Mouse (Mus musculus): ENCODE data around the gene Tor1aip2. TPM values are rescaled to one million over a fixed set of nuclear protein-coding genes. Genes with fewer than 3 reads are reported as not detected.
A peak's percentile ranks its signal among the peaks of the same experiment; 100 is the strongest.
"Not testable (repeated sequence)": the region's sequence is repeated elsewhere in the genome, so short reads cannot be mapped to it uniquely, and the experiment has no call there.

The Tor1aip2 gene
- polyA plus RNA-seq, 1 experiment = 5.2 TPM

DNA sequence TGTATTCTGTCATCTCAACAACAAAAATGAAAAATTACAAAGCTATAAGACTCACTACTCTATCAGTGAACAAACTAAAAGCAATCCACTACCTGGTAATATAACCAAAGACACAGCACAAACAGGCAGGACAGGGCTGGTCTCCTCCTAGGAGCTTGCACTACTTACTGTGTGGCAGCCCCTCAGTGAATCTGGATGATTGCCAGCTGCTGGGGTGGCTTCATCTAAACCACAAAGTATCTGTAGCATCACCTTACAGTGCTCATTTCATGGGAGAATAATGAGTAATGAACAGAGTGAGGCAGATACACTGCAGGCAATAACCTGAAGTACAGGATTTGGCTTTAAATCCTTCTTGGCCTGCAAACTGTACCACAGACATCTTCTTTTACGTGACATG lies 15.4 kb upstream of the Tor1aip2 start:
- Histone ChIP-seq H3K27me3 (replicated peaks) (no peaks in the 10 kb centered on the region), H3K36me3 (replicated peaks; ENCODE audit: low read length) (peaks cover 94% of the 10 kb centered on the region), H3K4me3 (replicated peaks) (no peak overlapping the region), H3K9me3 (no peaks in the 10 kb centered on the region), H3K4me1 (no peaks in the 10 kb centered on the region)
- TF ChIP-seq FLI1 (IDR thresholded peaks at IDR 0.05; ENCODE audit: low read length) (no peak), GATA1 (IDR thresholded peaks at IDR 0.05; ENCODE audit: borderline replicate concordance, low read length) (no peak)

DNA sequence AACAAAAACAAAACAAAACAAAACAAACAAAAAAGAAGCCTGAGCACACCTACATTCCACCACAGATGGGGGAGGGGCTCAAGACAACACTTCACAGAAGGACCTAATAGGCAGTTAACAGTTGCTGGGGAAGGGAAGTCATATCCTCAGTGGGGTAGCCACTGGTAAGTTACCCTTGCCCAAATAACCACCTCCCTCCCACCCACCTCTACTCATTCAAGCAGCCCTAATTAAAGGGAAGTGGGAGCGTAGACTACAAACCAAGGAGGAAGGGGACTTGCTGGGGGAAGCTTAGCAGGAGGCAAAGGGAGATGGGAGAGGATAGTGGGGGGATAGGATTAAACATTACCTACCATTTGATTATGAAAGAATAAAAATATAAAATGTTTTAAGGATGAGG lies 14.8 kb upstream of the Tor1aip2 start:
- TF ChIP-seq GATA1 (IDR thresholded peaks at IDR 0.05; ENCODE audit: borderline replicate concordance, low read length) (no peak), FLI1 (IDR thresholded peaks at IDR 0.05; ENCODE audit: low read length) (no peak)
- Histone ChIP-seq H3K27me3 (replicated peaks) (no peaks in the 10 kb centered on the region), H3K36me3 (replicated peaks; ENCODE audit: low read length) (peaks cover 93% of the 10 kb centered on the region), H3K4me1 (peaks cover 4% of the 10 kb centered on the region; the same call in 1 of the 2 replicates), H3K9me3 (no peaks in the 10 kb centered on the region), H3K4me3 (replicated peaks) (no peak overlapping the region)

DNA sequence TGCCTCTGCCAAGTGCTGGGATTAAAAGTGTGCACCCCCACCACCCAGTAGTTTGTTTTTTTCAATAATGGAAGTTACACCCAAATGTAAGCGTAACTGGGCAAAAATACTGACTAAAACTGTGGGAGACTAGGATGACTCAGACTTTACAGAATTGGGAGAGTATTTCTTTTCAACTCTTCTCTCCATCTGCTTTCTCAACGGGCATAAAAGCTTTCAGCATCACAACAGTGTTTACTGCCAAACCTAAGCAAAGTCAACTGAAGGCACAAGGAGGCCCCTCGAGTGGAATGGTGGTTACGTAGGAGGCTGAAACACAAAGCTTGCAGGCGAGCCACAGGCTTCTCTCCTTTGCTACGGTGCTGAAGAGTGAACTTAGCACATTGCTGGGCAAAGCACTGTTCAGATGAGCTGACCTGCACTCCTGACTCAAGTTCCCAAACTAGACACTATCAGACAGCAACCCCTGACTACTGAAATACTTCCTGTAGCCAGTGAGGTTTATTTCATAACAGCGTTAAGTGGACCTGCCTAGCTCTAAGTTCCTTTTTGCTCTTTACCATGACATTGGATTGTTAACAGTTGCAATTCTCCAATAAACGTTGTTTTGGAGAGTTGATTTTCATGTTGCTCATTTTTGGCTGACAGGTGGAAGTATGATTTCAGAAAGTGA lies 10.2 kb upstream of the Tor1aip2 start:
- peak overlapping the region; percentile 7 for H3K4me3 ChIP-seq (replicated peaks)
- peaks cover 17% of the 10 kb centered on the region for H3K4me1 ChIP-seq
- no peak for TF ChIP-seq GATA1 (IDR thresholded peaks at IDR 0.05; ENCODE audit: borderline replicate concordance, low read length)
- TF ChIP-seq FLI1 (IDR thresholded peaks at IDR 0.05; ENCODE audit: low read length) = no peak
- H3K36me3 ChIP-seq (replicated peaks; ENCODE audit: low read length) = peaks cover 92% of the 10 kb centered on the region
- H3K9me3 ChIP-seq = no peaks in the 10 kb centered on the region
- H3K27me3 ChIP-seq (replicated peaks) = no peaks in the 10 kb centered on the region

DNA sequence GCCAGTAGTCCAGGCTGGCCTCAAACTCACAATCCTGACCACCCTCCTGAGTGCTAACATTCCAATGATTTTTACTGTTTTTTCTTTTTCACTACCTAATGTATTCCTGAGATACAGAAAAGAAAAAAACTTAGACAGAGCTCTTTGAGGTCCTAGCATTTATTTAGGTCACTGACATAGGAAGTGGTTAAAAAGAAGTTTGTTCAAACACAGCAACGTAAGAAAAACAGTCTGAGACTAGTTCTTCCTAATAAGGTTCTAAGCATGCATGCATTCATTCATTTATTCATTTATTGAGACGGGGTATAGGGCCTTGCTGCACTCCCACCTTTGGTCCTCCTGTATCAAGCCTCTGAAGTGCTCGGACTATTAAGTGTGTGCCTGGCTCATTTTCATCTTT lies 7.4 kb upstream of the Tor1aip2 start:
- H3K4me3 ChIP-seq (replicated peaks) = no peak overlapping the region
- no peak for TF ChIP-seq GATA1 (IDR thresholded peaks at IDR 0.05; ENCODE audit: borderline replicate concordance, low read length)
- no peak for TF ChIP-seq FLI1 (IDR thresholded peaks at IDR 0.05; ENCODE audit: low read length)
- no peaks in the 10 kb centered on the region for H3K9me3 ChIP-seq
- H3K36me3 ChIP-seq (replicated peaks; ENCODE audit: low read length) = peaks cover 94% of the 10 kb centered on the region
- H3K27me3 ChIP-seq (replicated peaks) = no peaks in the 10 kb centered on the region
- peaks cover 17% of the 10 kb centered on the region for H3K4me1 ChIP-seq

DNA sequence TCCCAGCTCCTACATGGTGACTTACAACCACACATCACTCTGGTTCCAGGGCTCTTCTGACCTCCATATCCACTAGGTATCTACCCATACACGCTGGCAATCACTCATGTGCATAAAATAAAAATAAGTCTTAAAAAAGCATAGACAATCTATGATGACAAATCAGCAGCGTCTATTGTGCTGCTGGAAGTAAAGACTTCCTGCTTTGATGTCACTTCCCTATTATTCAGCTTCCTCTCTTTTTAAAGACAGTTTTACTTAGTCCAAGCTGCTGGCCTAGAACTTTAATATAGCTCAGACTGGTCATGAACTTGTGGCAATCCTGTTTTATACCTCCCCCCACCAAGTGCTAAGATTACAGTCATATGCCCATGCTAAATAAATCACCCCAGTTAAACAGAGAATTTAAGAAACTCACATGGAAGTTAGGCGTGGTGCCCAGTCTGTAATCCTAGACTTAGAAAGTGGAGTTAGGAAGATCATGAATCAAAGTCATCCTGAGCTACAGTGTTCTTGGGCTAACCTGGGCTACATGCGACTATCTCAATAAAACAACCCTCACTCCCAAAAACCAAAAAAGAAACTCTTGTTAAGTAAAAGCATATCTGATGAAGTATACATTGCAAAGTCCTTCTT lies 6.7 kb upstream of the Tor1aip2 start:
- TF ChIP-seq GATA1 (IDR thresholded peaks at IDR 0.05; ENCODE audit: borderline replicate concordance, low read length) (no peak), FLI1 (IDR thresholded peaks at IDR 0.05; ENCODE audit: low read length) (no peak)

DNA sequence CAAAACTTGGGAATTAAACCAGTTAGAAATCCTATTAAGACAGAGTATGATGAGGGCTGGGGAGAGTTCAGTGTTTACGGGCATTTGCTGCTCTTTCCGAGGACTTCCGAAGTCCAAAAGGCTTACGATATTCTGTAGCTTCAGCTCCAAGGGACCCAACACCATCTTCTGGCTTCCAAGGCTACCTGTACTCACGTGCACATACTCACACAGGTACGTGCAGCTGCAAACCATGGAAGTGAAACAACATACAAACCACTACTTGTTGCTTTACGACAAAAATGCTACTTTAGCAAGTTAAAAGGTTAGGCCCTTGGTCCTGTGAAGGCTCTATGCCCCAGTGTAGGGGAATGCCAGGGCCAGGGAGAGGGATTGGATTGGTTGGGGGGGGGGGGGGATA lies 1.3 kb upstream of the Tor1aip2 start:
- TF ChIP-seq GATA1 (IDR thresholded peaks at IDR 0.05; ENCODE audit: borderline replicate concordance, low read length) (no peak), FLI1 (IDR thresholded peaks at IDR 0.05; ENCODE audit: low read length) (no peak)
- Histone ChIP-seq H3K4me3 (replicated peaks) (peak overlapping the region; percentile 42), H3K27me3 (replicated peaks) (no peaks in the 10 kb centered on the region), H3K9me3 (no peaks in the 10 kb centered on the region), H3K4me1 (peaks cover 23% of the 10 kb centered on the region), H3K36me3 (replicated peaks; ENCODE audit: low read length) (peaks cover 52% of the 10 kb centered on the region)

More for the DNA sequence above, 6.7 kb upstream of the Tor1aip2 start:
- peaks cover 94% of the 10 kb centered on the region for H3K36me3 ChIP-seq (replicated peaks; ENCODE audit: low read length)
- H3K9me3 ChIP-seq = no peaks in the 10 kb centered on the region
- H3K4me3 ChIP-seq (replicated peaks) = no peak overlapping the region
- peaks cover 17% of the 10 kb centered on the region for H3K4me1 ChIP-seq
- H3K27me3 ChIP-seq (replicated peaks) = no peaks in the 10 kb centered on the region

DNA sequence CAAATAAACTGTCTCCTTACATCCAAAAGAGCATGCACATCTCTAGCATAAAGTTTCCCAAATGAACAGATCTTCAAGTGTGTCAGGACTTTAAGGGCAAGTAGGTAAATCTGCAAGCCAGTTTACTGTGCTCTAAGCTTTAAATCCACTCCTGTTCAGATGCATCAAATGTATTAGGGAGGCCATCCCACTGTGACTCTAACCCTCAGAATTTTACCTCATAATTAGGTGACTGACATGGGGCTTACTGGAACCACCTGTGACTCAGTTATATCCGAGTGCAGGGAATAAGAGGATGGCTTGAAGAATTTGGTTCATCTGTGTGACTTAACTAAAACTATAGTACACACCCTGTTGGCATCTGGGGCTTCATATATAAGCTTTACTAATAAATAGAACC lies 542 bp upstream of the Tor1aip2 start:
- Histone ChIP-seq H3K4me1 (peaks cover 26% of the 10 kb centered on the region), H3K4me3 (replicated peaks) (peak overlapping the region; percentile 100), H3K36me3 (replicated peaks; ENCODE audit: low read length) (peaks cover 44% of the 10 kb centered on the region), H3K9me3 (no peaks in the 10 kb centered on the region), H3K27me3 (replicated peaks) (no peaks in the 10 kb centered on the region)
- TF ChIP-seq FLI1 (IDR thresholded peaks at IDR 0.05; ENCODE audit: low read length) (no peak), GATA1 (IDR thresholded peaks at IDR 0.05; ENCODE audit: borderline replicate concordance, low read length) (no peak)

DNA sequence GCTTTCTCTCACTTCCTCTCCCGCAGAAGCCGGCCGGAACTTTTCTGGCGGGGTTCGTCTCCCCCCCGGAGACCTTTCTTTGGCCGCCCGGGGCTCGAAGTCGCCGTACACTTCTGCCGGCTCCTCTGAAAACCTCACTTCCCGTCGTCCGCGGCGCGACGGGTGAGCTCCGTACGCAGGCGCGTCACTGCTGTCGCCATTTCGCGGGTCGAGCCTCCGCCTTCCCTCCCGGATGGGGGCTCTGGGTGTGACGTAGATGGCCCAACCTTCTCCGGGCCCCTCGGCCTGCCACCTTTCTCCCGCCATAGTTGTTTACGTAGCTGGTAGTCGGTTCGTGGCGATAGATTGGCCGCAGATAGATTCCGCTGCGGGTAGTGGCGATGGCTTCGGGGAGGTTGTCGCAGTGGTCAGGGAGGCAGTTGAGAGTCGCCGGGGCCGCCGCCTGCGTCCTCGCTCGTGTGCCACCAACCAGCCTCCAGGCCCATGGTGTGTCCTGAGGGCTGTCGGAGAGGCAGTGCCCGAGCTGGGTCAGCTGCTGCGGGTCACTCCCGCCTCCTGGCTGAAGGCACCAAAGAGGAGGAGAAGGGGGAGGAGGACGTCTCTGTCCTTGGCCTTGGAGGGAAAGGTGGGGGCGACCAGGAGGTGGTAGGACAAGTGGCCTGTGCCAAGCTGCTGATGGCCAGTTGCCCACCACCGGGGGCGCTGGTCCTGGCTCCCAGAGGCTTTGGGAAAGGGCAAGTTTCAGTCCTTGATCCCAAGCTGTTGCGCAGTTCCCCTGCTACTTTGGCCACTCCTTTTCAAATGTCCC lies 931 bp downstream of the Tor1aip2 start, which contains the start of gene Tor1aip1:
TSS of gene Tor1aip1 (minus strand) at position 551 of the 808 bp plus-strand sequence.
- Histone ChIP-seq H3K4me3 (replicated peaks) (peak within 1 kb of the TSS; percentile 100), H3K9me3 (no peaks in the 10 kb centered on the region), H3K36me3 (replicated peaks; ENCODE audit: low read length) (peaks cover 30% of the 10 kb centered on the region), H3K27me3 (replicated peaks) (no peaks in the 10 kb centered on the region), H3K4me1 (peaks cover 34% of the 10 kb centered on the region)
- TF ChIP-seq GATA1 (IDR thresholded peaks at IDR 0.05; ENCODE audit: borderline replicate concordance, low read length) (no peak), FLI1 (IDR thresholded peaks at IDR 0.05; ENCODE audit: low read length) (no peak)

DNA sequence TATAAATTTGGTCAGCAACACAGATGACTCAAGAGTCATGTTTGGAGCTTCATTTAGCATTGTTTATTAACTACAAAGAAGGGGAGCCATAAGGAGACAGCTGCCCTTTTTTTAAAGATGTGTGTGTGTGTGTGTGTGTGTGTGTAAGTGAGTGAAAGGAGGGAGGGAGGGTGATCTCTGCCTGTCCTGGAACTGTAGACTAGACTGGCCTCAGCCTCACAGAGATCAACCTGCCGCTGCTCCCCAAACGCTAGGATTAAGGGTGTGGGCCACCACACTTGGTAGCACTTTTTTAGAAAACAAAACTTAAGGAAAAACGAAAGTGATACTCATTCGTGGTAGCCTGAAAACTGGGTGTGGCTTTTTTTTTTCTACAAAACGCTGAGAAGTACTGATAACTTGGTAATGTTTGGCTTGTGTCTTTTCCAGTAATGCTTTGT lies 2.0 kb downstream of the Tor1aip2 start:
- Histone ChIP-seq H3K27me3 (replicated peaks) (no peaks in the 10 kb centered on the region), H3K4me1 (peaks cover 38% of the 10 kb centered on the region), H3K36me3 (replicated peaks; ENCODE audit: low read length) (peaks cover 22% of the 10 kb centered on the region), H3K9me3 (no peaks in the 10 kb centered on the region), H3K4me3 (replicated peaks) (peak overlapping the region; percentile 100)
- no peak for TF ChIP-seq GATA1 (IDR thresholded peaks at IDR 0.05; ENCODE audit: borderline replicate concordance, low read length)
- TF ChIP-seq FLI1 (IDR thresholded peaks at IDR 0.05; ENCODE audit: low read length) = no peak

DNA sequence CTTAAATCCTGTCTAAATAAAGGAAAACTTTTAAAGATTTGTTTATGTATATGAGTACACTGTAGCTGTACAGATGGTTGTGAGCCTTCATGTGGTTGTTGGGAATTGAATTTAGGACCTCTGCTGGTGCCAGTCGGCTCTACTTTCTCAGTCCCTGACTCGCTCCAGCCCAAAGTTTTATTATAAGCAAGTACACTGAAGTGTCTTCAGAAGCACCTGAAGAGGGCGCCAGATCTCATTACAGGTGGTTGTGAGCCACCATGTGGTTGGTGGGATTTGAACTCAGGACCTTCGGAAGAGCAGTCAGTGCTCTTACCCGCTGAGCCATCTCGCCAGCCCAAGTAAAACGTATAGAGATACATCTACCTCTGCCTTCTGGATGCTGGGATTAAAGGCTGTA lies 4.8 kb downstream of the Tor1aip2 start:
- not testable (repeated sequence) for H3K4me3 ChIP-seq (replicated peaks); H3K9me3 ChIP-seq; H3K27me3 ChIP-seq (replicated peaks)
- Histone ChIP-seq H3K36me3 (replicated peaks; ENCODE audit: low read length) (peaks cover 29% of the 10 kb centered on the region), H3K4me1 (peaks cover 54% of the 10 kb centered on the region)
